Mouse (Mus musculus) liver, postnatal 0 days (tissue): ENCODE data around the gene Lcn3. TPM values are rescaled to one million over a fixed set of nuclear protein-coding genes. Genes with fewer than 3 reads are reported as not detected.

Experiments used
- ATAC-seq: fragments of 200-750 bp; cut with Nextera tagmentation; 2 replicates; pipeline ENCODE4 v1.8.0; 2017; ENCODE audit warnings: mild to moderate bottlenecking, moderate library complexity
- DNase-seq: peaks from one replicate; pipeline ENCODE4 v3.0.0-alpha.2; 2016
- H3K27ac ChIP-seq: fragments of 300-500 bp; sonication (generic); 2 replicates; pipeline ENCODE4 v1.5.1; 2014; ENCODE audit warnings: antibody characterized with exemption, moderate library complexity, mild to moderate bottlenecking, low read depth
- H3K27me3 ChIP-seq: fragments of 300-500 bp; sonication (generic); 2 replicates; pipeline ENCODE4 v1.6.1; 2014; ENCODE audit warnings: low read length, control low read depth, mixed read lengths; ENCODE audit not compliant: insufficient read depth
- H3K36me3 ChIP-seq: fragments of 300-500 bp; sonication (generic); replicated peaks from 2 replicates; pipeline ENCODE4 v1.6.1; 2014; ENCODE audit warnings: mild to moderate bottlenecking, control low read depth, low read length, moderate library complexity, mixed read lengths; ENCODE audit not compliant: insufficient read depth
- H3K4me1 ChIP-seq: fragments of 300-500 bp; sonication (generic); 2 replicates; pipeline ENCODE4 v1.6.1; 2014; ENCODE audit warnings: antibody characterized with exemption, mild to moderate bottlenecking, control low read depth; ENCODE audit not compliant: insufficient read depth
- H3K4me2 ChIP-seq: fragments of 300-500 bp; sonication (generic); 2 replicates; pipeline ENCODE4 v1.6.1; 2014; ENCODE audit warnings: low read depth, mild to moderate bottlenecking, low read length, moderate library complexity, mixed read lengths
- H3K4me3 ChIP-seq: fragments of 300-500 bp; sonication (generic); 2 replicates; pipeline ENCODE4 v1.5.1; 2014; ENCODE audit warnings: low read depth, low read length
- H3K9ac ChIP-seq: fragments of 300-500 bp; sonication (generic); replicated peaks from 2 replicates; pipeline ENCODE4 v1.6.1; 2014; ENCODE audit warnings: mild to moderate bottlenecking, moderate library complexity
- H3K9me3 ChIP-seq: fragments of 300-500 bp; sonication (generic); 2 replicates; pipeline ENCODE4 v1.6.1; 2016; ENCODE audit warnings: mild to moderate bottlenecking, control low read depth, low read length, mixed read lengths
- CTCF ChIP-seq: sonication (generic); IDR thresholded peaks from 2 replicates; pipeline ENCODE4 v1.5.1; 2016; ENCODE audit warnings: antibody characterized with exemption, low read depth
- EP300 ChIP-seq: IDR thresholded peaks from 2 replicates; pipeline ENCODE4 v1.6.1; 2016; ENCODE audit warnings: antibody characterized with exemption, low read depth, mild to moderate bottlenecking
- WGBS: fragments of 180-500 bp; shearing (Covaris S2); extraction: QIAGEN DNeasy Blood & Tissue Kit; methylation state at CpG from one replicate; pipeline ENCODE4 v1.1.7; 2014; ENCODE audit not compliant: insufficient replicate concordance; 5-methylcytosine and 5-hydroxymethylcytosine counted together
- polyA plus RNA-seq: library from polyadenylated mRNA; unstranded; fragments of >200 nt; fragmentation: Nextera tagmentation; extraction: Ambion mirVana; gene quantifications from 2 replicates; pipeline ENCODE4 v1.2.1, GENCODE M21; 2015

Gene Lcn3
- polyA plus RNA-seq, 1 experiment from 2014 or later = not detected

GRCm38 (mm10) chr2:25780921-25781320 lies 15.6 kb downstream of the Lcn3 start:
- ATAC-seq = no peak
- no peak for DNase-seq
- 33% methylated on average over 4 of the region's 4 CpGs for WGBS
- H3K4me1 ChIP-seq = no peaks in the 10 kb centered on the region
- TF ChIP-seq EP300 = no peak
- no peak for TF ChIP-seq CTCF
- H3K27ac ChIP-seq = no peak overlapping the region
- no peak overlapping the region for H3K4me3 ChIP-seq
- no peaks in the 10 kb centered on the region for H3K9me3 ChIP-seq
- H3K9ac ChIP-seq = no peak overlapping the region
- H3K4me2 ChIP-seq = no peak overlapping the region
- 0 out of 2 replicates have a peak, but pooled peaks cover 2% of the 10 kb centered on the region for H3K27me3 ChIP-seq
- H3K36me3 ChIP-seq = no peaks in the 10 kb centered on the region

- Histone ChIP-seq H3K27me3 (0 out of 2 replicates have a peak, but pooled peaks cover 2% of the 10 kb centered on the region), H3K27ac (no peak within 1 kb of the TSS), H3K4me3 (no peak within 1 kb of the TSS), H3K9me3 (no peaks in the 10 kb centered on the region), H3K4me2 (no peak within 1 kb of the TSS), H3K4me1 (no peaks in the 10 kb centered on the region), H3K9ac (no peak within 1 kb of the TSS), H3K36me3 (no peaks in the 10 kb centered on the region)
- no peak for DNase-seq
- ATAC-seq = no peak
- WGBS = 66% methylated on average over 3 of the region's 3 CpGs
- TF ChIP-seq CTCF = no peak
- TF ChIP-seq EP300 = no peak
Observed at GRCm38 (mm10) chr2:25781957-25782356, 16.6 kb downstream of the Lcn3 start, which contains the start of gene Gm13539. Gene Gm13539 (plus strand): TSS chr2:25782257.

- Histone ChIP-seq H3K27ac (no peak overlapping the region), H3K4me3 (no peak overlapping the region), H3K4me1 (no peaks in the 10 kb centered on the region), H3K27me3 (0 out of 2 replicates have a peak, but pooled peaks cover 2% of the 10 kb centered on the region), H3K36me3 (no peaks in the 10 kb centered on the region), H3K4me2 (no peak overlapping the region), H3K9ac (no peak overlapping the region), H3K9me3 (no peaks in the 10 kb centered on the region)
- DNase-seq (no peak), ATAC-seq (no peak)
- WGBS = 61% methylated on average over 5 of the region's 5 CpGs
- TF ChIP-seq EP300 (no peak), CTCF (no peak)
Observed at GRCm38 (mm10) chr2:25785573-25786322, 20.4 kb downstream of the Lcn3 start.

GRCm38 (mm10) chr2:25789092-25789491 lies 23.7 kb downstream of the Lcn3 start:
- TF ChIP-seq EP300 = peak; percentile 71
- no peak for TF ChIP-seq CTCF
- Histone ChIP-seq H3K4me3 (no peak overlapping the region), H3K4me1 (no peaks in the 10 kb centered on the region), H3K36me3 (no peaks in the 10 kb centered on the region), H3K27ac (no peak overlapping the region), H3K9ac (no peak overlapping the region), H3K9me3 (no peaks in the 10 kb centered on the region), H3K4me2 (no peak overlapping the region), H3K27me3 (0 out of 2 replicates have a peak, but pooled peaks cover under 1% of the 10 kb centered on the region)
- DNase-seq (no peak), ATAC-seq (peak; percentile 58)
- 63% methylated on average over 3 of the region's 3 CpGs for WGBS

- WGBS = 25% methylated on average over 2 of the region's 2 CpGs
- H3K4me3 ChIP-seq = no peak overlapping the region
- no peaks in the 10 kb centered on the region for H3K9me3 ChIP-seq
- H3K36me3 ChIP-seq = no peaks in the 10 kb centered on the region
- H3K4me2 ChIP-seq = no peak overlapping the region
- ATAC-seq (no peak), DNase-seq (no peak)
- no peaks in the 10 kb centered on the region for H3K27me3 ChIP-seq
- no peaks in the 10 kb centered on the region for H3K4me1 ChIP-seq
- TF ChIP-seq EP300 = no peak
- TF ChIP-seq CTCF = no peak
- H3K27ac ChIP-seq = no peak overlapping the region
- no peak overlapping the region for H3K9ac ChIP-seq
Observed at GRCm38 (mm10) chr2:25797635-25798034, 32.3 kb downstream of the Lcn3 start.

- Histone ChIP-seq H3K36me3 (no peaks in the 10 kb centered on the region), H3K9me3 (no peaks in the 10 kb centered on the region), H3K27me3 (no peaks in the 10 kb centered on the region), H3K4me2 (no peak overlapping the region), H3K27ac (no peak overlapping the region), H3K4me3 (no peak overlapping the region), H3K9ac (no peak overlapping the region), H3K4me1 (no peaks in the 10 kb centered on the region)
- TF ChIP-seq EP300 (no peak), CTCF (no peak)
- 40% methylated on average over 5 of the region's 5 CpGs for WGBS
- ATAC-seq (no peak), DNase-seq (no peak)
Observed at GRCm38 (mm10) chr2:25798065-25798464, 32.7 kb downstream of the Lcn3 start.
